Mouse (Mus musculus) kidney, adult 2 months (tissue): ENCODE measurements at regions not wholly inside any gene's neighbourhood (a gene's known extent, or its start where the extent isn't known, plus 50 kb on each side); places are given as distances from the start of the nearest gene placed in this dataset.

Experiments
- CTCF ChIP-seq: fragments of 200-500 bp; conservative IDR thresholded peaks from 2 replicates; pipeline ENCODE4 v1.5.1; 2011; ENCODE audit warnings: low read depth, mild to moderate bottlenecking, control low read depth, low read length, moderate library complexity, mixed read lengths; ENCODE audit not compliant: insufficient read depth, insufficient read length
- POLR2A ChIP-seq: fragments of 200-500 bp; IDR thresholded peaks from one replicate; pipeline ENCODE4 v1.6.1; 2011; ENCODE audit warnings: low read depth, low read length, control low read depth

- TF ChIP-seq CTCF (no peak), POLR2A (no peak)
Measured at GRCm38 (mm10) chr4:67646090-67646489, 818.7 kb downstream of the Tlr4 start.
